Mouse (Mus musculus) kidney, postnatal 0 days (tissue): ENCODE data around the gene Postn. TPM values are rescaled to one million over a fixed set of nuclear protein-coding genes. Genes with fewer than 3 reads are reported as not detected.

Experiments
- ATAC-seq: fragments of 200-750 bp; cut with Nextera tagmentation; replicated peaks from 2 replicates; pipeline ENCODE4 v1.8.0; 2017; ENCODE audit warnings: low read depth, moderate number of reproducible peaks, moderate TSS enrichment, moderate library complexity; ENCODE audit not compliant: low FRiP score
- DNase-seq: peaks from one replicate; pipeline ENCODE4 v3.0.0-alpha.2; 2016; ENCODE audit warnings: low spot score
- H3K27ac ChIP-seq: fragments of 300-500 bp; sonication (generic); 2 replicates; pipeline ENCODE4 v1.5.1; 2014; ENCODE audit warnings: mild to moderate bottlenecking
- H3K27me3 ChIP-seq: fragments of 300-500 bp; sonication (generic); 2 replicates; pipeline ENCODE4 v1.6.1; 2014; ENCODE audit warnings: low read length, mixed read lengths; ENCODE audit not compliant: insufficient read depth
- H3K36me3 ChIP-seq: fragments of 300-500 bp; sonication (generic); 2 replicates; pipeline ENCODE4 v1.6.1; 2014; ENCODE audit warnings: low read length, mixed read lengths; ENCODE audit not compliant: insufficient read depth
- H3K4me1 ChIP-seq: fragments of 300-500 bp; sonication (generic); replicated peaks from 2 replicates; pipeline ENCODE4 v1.6.1; 2014; ENCODE audit warnings: antibody characterized with exemption, low read length, mixed read lengths; ENCODE audit not compliant: insufficient read depth
- H3K4me2 ChIP-seq: fragments of 300-500 bp; sonication (generic); 2 replicates; pipeline ENCODE4 v1.6.1; 2014; ENCODE audit warnings: mild to moderate bottlenecking, low read length, moderate library complexity, mixed read lengths
- H3K4me3 ChIP-seq: fragments of 300-500 bp; sonication (generic); replicated peaks from 2 replicates; pipeline ENCODE4 v1.5.1; 2014; ENCODE audit warnings: low read depth, low read length
- H3K9ac ChIP-seq: fragments of 300-500 bp; sonication (generic); 2 replicates; pipeline ENCODE4 v1.6.1; 2014; ENCODE audit warnings: low read depth, low read length
- H3K9me3 ChIP-seq: fragments of 300-500 bp; sonication (generic); replicated peaks from 2 replicates; pipeline ENCODE4 v1.6.1; 2016; ENCODE audit warnings: low read length, inconsistent platforms, mixed read lengths
- CTCF ChIP-seq: IDR thresholded peaks from 2 replicates; pipeline ENCODE4 v1.5.1; 2016; ENCODE audit warnings: antibody characterized with exemption, low read depth, mild to moderate bottlenecking, moderate library complexity
- WGBS: fragments of 180-500 bp; shearing (Covaris S2); extraction: QIAGEN DNeasy Blood & Tissue Kit; methylation state at CpG from one replicate; pipeline ENCODE4 v1.1.7; 2014; 5-methylcytosine and 5-hydroxymethylcytosine counted together
- polyA plus RNA-seq: library from polyadenylated mRNA; unstranded; fragments of >200 nt; fragmentation: Nextera tagmentation; extraction: Ambion mirVana; gene quantifications from 2 replicates; pipeline ENCODE4 v1.2.1, GENCODE M21; 2015

The Postn gene
- polyA plus RNA-seq, 1 experiment from 2014 or later, result 86.4 TPM

GRCm38 (mm10) chr3:54371015-54371414, 10.1 kb downstream of the Postn start:
- Histone ChIP-seq H3K36me3 (no peaks in the 10 kb centered on the region), H3K27ac (no peak overlapping the region), H3K9ac (no peak overlapping the region), H3K4me2 (no peak overlapping the region), H3K9me3 (no peaks in the 10 kb centered on the region), H3K4me1 (no peaks in the 10 kb centered on the region), H3K27me3 (no peaks in the 10 kb centered on the region), H3K4me3 (no peak overlapping the region)
- no peak for TF ChIP-seq CTCF
- 91% methylated on average over 1 of the region's 1 CpGs for WGBS
- no peak for ATAC-seq
- no peak for DNase-seq

- Histone ChIP-seq H3K9me3 (no peaks in the 10 kb centered on the region), H3K4me3 (no peak overlapping the region), H3K4me2 (no peak overlapping the region), H3K27ac (no peak overlapping the region), H3K27me3 (no peaks in the 10 kb centered on the region), H3K9ac (no peak overlapping the region), H3K4me1 (no peaks in the 10 kb centered on the region), H3K36me3 (no peaks in the 10 kb centered on the region)
- whole genome bisulfite sequencing, result 54% methylated on average over 6 of the region's 6 CpGs
- no peak for TF ChIP-seq CTCF
- ATAC-seq, result no peak
- DNase-seq, result no peak
Observed at GRCm38 (mm10) chr3:54372625-54373024, 11.7 kb downstream of the Postn start.

DNA sequence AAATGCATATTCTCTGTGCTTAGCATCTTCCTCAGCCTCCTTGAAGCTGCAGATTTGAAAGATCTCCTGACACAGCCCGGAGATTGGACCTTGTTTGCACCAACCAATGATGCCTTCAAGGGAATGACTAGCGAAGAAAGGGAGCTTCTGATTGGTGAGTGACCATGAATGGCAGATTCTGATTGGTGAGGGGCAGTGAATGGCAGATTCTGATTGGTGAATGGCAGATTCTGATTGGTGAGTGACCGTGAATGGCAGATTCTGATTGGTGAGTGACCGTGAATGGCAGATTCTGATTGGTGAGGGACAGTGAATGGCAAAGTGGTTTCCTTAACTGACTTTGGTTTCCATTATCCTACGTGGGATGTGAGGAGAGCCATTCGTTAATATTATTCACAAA, 15.1 kb downstream of the Postn start:
- Histone ChIP-seq H3K9me3 (no peaks in the 10 kb centered on the region), H3K27me3 (no peaks in the 10 kb centered on the region), H3K4me3 (no peak overlapping the region), H3K4me2 (no peak overlapping the region), H3K27ac (no peak overlapping the region), H3K4me1 (no peaks in the 10 kb centered on the region), H3K9ac (no peak overlapping the region), H3K36me3 (no peaks in the 10 kb centered on the region)
- ATAC-seq (no peak), DNase-seq (no peak)
- 91% methylated on average over 6 of the region's 6 CpGs for WGBS
- TF ChIP-seq CTCF, result no peak

DNA sequence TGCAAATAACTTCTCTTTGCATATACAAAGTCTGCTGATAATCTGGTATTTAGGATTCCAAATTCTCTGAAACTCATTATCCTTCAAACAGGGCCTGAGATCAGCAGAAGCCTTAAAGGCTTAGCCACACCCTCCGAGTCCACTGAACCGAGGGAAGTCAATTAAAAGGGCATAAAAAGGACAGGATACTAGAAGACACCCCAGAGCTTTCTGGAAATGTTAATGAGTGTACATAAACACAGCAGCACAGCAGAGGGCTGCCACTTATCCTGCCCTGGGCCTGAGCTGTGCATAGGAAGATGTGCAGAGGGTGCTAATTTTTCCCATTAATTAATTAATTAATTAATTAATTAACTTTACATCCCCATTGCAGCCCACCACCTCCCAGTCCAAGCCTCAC, 16.7 kb downstream of the Postn start:
- Histone ChIP-seq H3K9ac (no peak overlapping the region), H3K4me1 (no peaks in the 10 kb centered on the region), H3K9me3 (no peaks in the 10 kb centered on the region), H3K4me3 (no peak overlapping the region), H3K36me3 (no peaks in the 10 kb centered on the region), H3K27ac (no peak overlapping the region), H3K4me2 (no peak overlapping the region), H3K27me3 (no peaks in the 10 kb centered on the region)
- no peak for TF ChIP-seq CTCF
- ATAC-seq (no peak), DNase-seq (no peak)
- 18% methylated on average over 2 of the region's 2 CpGs for WGBS

DNA sequence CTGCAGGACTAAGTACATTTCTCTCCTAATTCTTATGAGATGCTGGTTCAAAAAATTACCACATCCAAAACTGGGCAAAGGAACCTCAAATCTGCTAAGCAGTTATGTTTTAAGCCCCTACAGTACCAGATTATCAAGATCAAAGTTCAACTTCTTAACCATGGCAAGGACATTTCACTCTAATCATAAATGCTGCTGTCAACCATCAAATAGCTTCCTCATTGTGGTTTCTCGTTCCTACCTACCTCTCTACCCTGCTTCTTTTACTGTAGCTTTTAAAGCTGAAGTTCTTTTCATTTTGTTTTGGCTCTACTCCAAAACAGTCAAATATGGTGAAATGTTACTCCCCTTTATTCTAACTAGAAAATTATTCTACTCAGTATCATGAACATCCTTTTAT, 17.2 kb downstream of the Postn start:
- no peak overlapping the region for H3K9ac ChIP-seq
- no peak for DNase-seq
- no peaks in the 10 kb centered on the region for H3K4me1 ChIP-seq
- H3K4me3 ChIP-seq, result no peak overlapping the region
- H3K4me2 ChIP-seq, result no peak overlapping the region
- no peaks in the 10 kb centered on the region for H3K27me3 ChIP-seq
- no peak for TF ChIP-seq CTCF
- H3K9me3 ChIP-seq, result no peaks in the 10 kb centered on the region
- ATAC-seq, result no peak
- 44% methylated on average over 1 of the region's 1 CpGs for WGBS
- no peaks in the 10 kb centered on the region for H3K36me3 ChIP-seq
- no peak overlapping the region for H3K27ac ChIP-seq

DNA sequence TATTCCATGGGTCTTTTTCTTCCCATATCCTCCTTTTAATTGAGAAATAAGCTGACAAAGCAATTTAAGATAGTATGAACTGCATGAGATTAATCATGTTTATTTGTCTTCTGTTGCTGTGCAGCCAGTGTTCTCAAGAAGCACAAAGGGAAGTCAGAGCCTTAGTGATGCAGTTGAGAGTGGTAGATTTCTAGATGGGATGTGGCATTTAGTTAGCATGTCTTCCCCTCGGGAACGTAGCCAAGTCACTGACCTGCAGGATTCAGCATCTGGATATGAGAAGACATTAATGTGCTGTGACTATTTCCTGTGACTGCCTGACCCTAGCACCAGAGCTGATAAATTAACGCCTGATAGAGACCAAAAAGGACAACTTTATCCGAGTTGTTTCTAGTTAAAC, 19.1 kb downstream of the Postn start:
- WGBS, result 42% methylated on average over 4 of the region's 4 CpGs
- no peak overlapping the region for H3K4me2 ChIP-seq

DNA sequence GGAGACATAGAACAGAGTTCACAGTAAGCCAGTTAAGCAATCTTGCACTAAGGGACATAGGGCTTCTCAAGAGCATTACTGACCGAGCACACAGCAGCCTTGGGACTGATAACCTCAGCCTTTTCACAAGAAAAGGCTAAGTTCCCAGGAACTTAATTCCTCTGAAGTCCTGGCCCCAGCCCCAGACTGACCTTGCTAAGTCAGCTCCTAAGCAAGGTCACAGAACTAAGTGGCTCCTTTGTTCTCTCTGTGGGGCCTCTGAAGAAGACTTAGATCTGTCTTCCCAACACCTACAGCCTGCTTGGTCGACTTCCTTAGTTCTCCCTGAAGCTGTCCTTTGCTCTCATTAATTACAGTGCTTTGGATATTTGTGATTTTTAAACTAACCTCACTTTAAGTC, 38.4 kb downstream of the Postn start:
- no peaks in the 10 kb centered on the region for H3K36me3 ChIP-seq
- no peak for DNase-seq
- 21% methylated on average over 2 of the region's 2 CpGs for WGBS
- TF ChIP-seq CTCF, result no peak
- no peaks in the 10 kb centered on the region for H3K4me1 ChIP-seq
- no peak overlapping the region for H3K27ac ChIP-seq
- H3K4me3 ChIP-seq, result no peak overlapping the region
- no peak overlapping the region for H3K4me2 ChIP-seq
- no peaks in the 10 kb centered on the region for H3K9me3 ChIP-seq
- ATAC-seq, result no peak
- no peak overlapping the region for H3K9ac ChIP-seq
- H3K27me3 ChIP-seq, result no peaks in the 10 kb centered on the region

More for the DNA sequence above, 19.1 kb downstream of the Postn start:
- ATAC-seq, result no peak
- Histone ChIP-seq H3K9ac (no peak overlapping the region), H3K36me3 (no peaks in the 10 kb centered on the region), H3K4me3 (no peak overlapping the region), H3K27ac (no peak overlapping the region), H3K27me3 (no peaks in the 10 kb centered on the region), H3K4me1 (no peaks in the 10 kb centered on the region), H3K9me3 (no peaks in the 10 kb centered on the region)
- no peak for TF ChIP-seq CTCF
- DNase-seq, result peak; percentile 60
